Mouse (Mus musculus) C2C12 (cell line): ENCODE measurements around the gene Xrn1. TPM values are rescaled to one million over a fixed set of nuclear protein-coding genes. Genes with fewer than 3 reads are reported as not detected.

Experiments
- H3K27me3 ChIP-seq: one replicate; pipeline ENCODE4 v1.6.1; 2011; ENCODE audit not compliant: control insufficient read depth, insufficient read depth, insufficient read length
- H3K36me3 ChIP-seq: one replicate; pipeline ENCODE4 v1.6.1; 2011; ENCODE audit not compliant: control insufficient read depth, insufficient read depth
- H3K4me3 ChIP-seq: one replicate; pipeline ENCODE4 v1.5.1; 2011; ENCODE audit warnings: mild to moderate bottlenecking, control low read depth; ENCODE audit not compliant: poor library complexity, insufficient read depth, severe bottlenecking
- H3K79me2 ChIP-seq: one replicate; pipeline ENCODE4 v1.6.1; 2011; ENCODE audit not compliant: control insufficient read depth, insufficient read depth
- H3K79me3 ChIP-seq: one replicate; pipeline ENCODE4 v1.6.1; 2011; ENCODE audit warnings: low read depth, control low read depth
- H3ac ChIP-seq: one replicate; pipeline ENCODE3; 2011; ENCODE audit warnings: low read depth; ENCODE audit not compliant: control insufficient read depth, insufficient read length
- CEBPB ChIP-seq: IDR thresholded peaks from one replicate; pipeline ENCODE4 v1.6.1; 2011; ENCODE audit warnings: low read depth, mild to moderate bottlenecking, control low read depth, moderate library complexity
- CTCF ChIP-seq: IDR thresholded peaks from one replicate; pipeline ENCODE4 v1.5.1; 2011; ENCODE audit not compliant: control insufficient read depth, insufficient read depth, insufficient read length
- FOSL1 ChIP-seq: IDR thresholded peaks from one replicate; pipeline ENCODE4 v1.8.0; 2011; ENCODE audit warnings: mild to moderate bottlenecking, low read length; ENCODE audit not compliant: poor library complexity, insufficient read depth, severe bottlenecking
- MAX ChIP-seq: IDR thresholded peaks from one replicate; pipeline ENCODE4 v1.6.1; 2011; ENCODE audit warnings: mild to moderate bottlenecking, control low read depth
- MYOD1 ChIP-seq: IDR thresholded peaks from one replicate; pipeline ENCODE4 v1.6.1; 2011; ENCODE audit warnings: low read depth; ENCODE audit not compliant: control insufficient read depth, insufficient read length
- MYOG ChIP-seq: IDR thresholded peaks from one replicate; pipeline ENCODE4 v1.6.1; 2011; ENCODE audit not compliant: control insufficient read depth, insufficient read length; ENCODE audit errors: extremely low read depth
- USF1 ChIP-seq: IDR thresholded peaks from one replicate; pipeline ENCODE4 v1.6.1; 2011; ENCODE audit warnings: low read depth, mild to moderate bottlenecking, control low read depth, moderate library complexity
- polyA plus RNA-seq: library from polyadenylated mRNA; unstranded; fragments of >200 nt; fragmentation: generic; extraction: Trizol; gene quantifications from one replicate; pipeline ENCODE4 v1.2.1, GENCODE M21; 2012; ENCODE audit warnings: missing spikeins

Xrn1 gene
- polyA plus RNA-seq, 1 experiment: 3.1 TPM

DNA sequence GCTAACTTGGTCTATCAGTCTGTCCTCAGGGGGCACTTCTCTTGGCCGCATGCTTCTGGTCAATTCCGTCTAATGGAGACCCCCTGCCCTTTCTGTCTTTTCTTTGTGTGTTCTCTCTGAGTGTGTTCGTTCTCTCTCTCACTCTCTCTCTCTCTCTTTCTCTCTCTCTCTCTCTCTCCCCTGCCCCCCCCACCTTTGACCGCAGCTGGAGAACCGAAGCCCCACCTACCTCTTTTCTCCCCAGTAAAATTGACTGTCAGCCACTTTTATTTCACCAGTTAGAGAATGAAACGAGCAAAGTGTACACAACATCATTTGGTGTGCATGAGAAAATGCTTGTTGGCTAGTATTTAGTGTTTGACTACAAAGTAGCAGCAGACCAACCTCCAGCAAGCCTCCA is 4.7 kb downstream of the Xrn1 start:
- TF ChIP-seq CEBPB (no peak), USF1 (no peak), FOSL1 (no peak), CTCF (no peak), MYOG (no peak)
- Histone ChIP-seq H3ac (no peak overlapping the region), H3K79me3 (peaks cover 24% of the 10 kb centered on the region), H3K36me3 (peaks cover 5% of the 10 kb centered on the region), H3K79me2 (peaks cover 62% of the 10 kb centered on the region), H3K27me3 (no peaks in the 10 kb centered on the region), H3K4me3 (no peak overlapping the region)

DNA sequence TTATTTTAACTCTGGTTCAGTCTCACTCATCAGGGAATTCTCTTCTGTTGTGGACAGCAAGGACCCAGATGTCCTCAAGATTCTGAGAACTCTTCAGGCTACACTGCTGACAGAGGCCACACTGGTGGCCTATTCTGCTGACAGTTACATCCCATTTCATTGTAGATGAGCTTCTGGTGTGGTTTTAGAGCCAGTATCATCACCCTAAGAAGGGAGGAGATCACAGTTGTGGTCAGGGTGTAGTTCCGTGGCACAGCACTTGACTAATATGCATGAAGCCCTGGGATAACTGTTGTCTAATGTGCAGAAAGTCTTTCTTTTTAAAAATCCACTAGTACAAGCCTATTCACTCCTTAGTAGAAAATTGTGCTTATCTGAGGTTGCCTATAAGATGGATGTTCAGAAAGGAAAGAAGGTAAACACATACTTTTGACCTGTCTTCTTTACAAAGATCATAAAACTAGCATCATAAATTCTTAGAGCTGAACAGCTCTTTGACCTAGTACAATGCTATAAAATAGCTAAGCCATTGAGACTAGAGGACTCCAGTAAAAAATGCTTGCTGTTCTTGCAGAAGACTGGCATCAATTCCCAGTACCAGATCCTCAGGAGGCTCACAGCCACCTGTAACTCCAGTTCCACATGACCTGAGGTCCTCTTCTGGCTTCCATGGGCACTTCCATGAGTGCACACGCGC is 5.3 kb downstream of the Xrn1 start:
- peaks cover 7% of the 10 kb centered on the region for H3K36me3 ChIP-seq
- no peak overlapping the region for H3K4me3 ChIP-seq
- H3K27me3 ChIP-seq: no peaks in the 10 kb centered on the region
- H3ac ChIP-seq: no peak overlapping the region
- H3K79me2 ChIP-seq: peaks cover 58% of the 10 kb centered on the region
- H3K79me3 ChIP-seq: peaks cover 24% of the 10 kb centered on the region
- TF ChIP-seq MYOG (no peak), FOSL1 (no peak), CTCF (no peak), USF1 (no peak), CEBPB (no peak), MAX (no peak), MYOD1 (no peak)

- H3K79me3 ChIP-seq: peaks cover 17% of the 10 kb centered on the region
- H3K4me3 ChIP-seq: no peak overlapping the region
- H3K36me3 ChIP-seq: peaks cover 7% of the 10 kb centered on the region
- H3ac ChIP-seq: no peak overlapping the region
- H3K27me3 ChIP-seq: no peaks in the 10 kb centered on the region
- TF ChIP-seq MAX (no peak), MYOG (no peak), FOSL1 (no peak), CTCF (no peak), MYOD1 (no peak), CEBPB (no peak), USF1 (no peak)
- H3K79me2 ChIP-seq: peaks cover 46% of the 10 kb centered on the region
These were observed 6.5 kb downstream of the Xrn1 start for GRCm38 (mm10) chr9:95961058-95961457.

GRCm38 (mm10) chr9:95964037-95964436 is 9.5 kb downstream of the Xrn1 start:
- H3K79me3 ChIP-seq: peaks cover 3% of the 10 kb centered on the region
- TF ChIP-seq MYOG: no peak
- no peak for TF ChIP-seq CEBPB
- no peak for TF ChIP-seq MYOD1
- TF ChIP-seq USF1: no peak

GRCm38 (mm10) chr9:95978279-95978678 is 23.7 kb downstream of the Xrn1 start:
- Histone ChIP-seq H3K79me3 (no peaks in the 10 kb centered on the region), H3K79me2 (no peaks in the 10 kb centered on the region), H3K36me3 (peaks cover 63% of the 10 kb centered on the region), H3ac (no peak overlapping the region), H3K27me3 (no peaks in the 10 kb centered on the region), H3K4me3 (no peak overlapping the region)
- no peak for TF ChIP-seq MAX
- TF ChIP-seq USF1: no peak
- TF ChIP-seq FOSL1: no peak
- no peak for TF ChIP-seq MYOD1
- no peak for TF ChIP-seq MYOG
- TF ChIP-seq CTCF: no peak
- no peak for TF ChIP-seq CEBPB

More at GRCm38 (mm10) chr9:95964037-95964436, 9.5 kb downstream of the Xrn1 start:
- Histone ChIP-seq H3K36me3 (peaks cover 18% of the 10 kb centered on the region), H3K27me3 (no peaks in the 10 kb centered on the region), H3ac (no peak overlapping the region), H3K79me2 (peaks cover 22% of the 10 kb centered on the region), H3K4me3 (no peak overlapping the region)

DNA sequence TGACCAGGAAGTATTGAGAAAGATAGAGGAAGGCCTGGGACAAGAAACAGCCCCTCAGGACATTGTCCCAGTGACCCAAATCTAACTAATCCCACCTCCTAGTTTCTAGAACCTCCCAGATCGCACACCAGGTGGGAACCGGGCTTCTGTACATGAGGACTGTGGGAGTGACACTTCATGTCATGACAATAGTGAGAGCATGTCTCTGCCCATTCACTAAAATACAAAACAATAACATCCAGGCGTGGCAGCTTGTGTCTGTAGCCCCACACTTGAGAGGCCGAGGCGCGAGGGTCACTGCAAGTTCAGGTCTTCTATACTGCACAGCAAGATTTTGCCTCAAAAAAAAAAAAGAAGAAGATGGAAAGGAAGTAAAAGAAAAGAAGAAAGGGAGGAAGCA is 25.3 kb downstream of the Xrn1 start:
- TF ChIP-seq FOSL1 (no peak), MYOD1 (no peak), USF1 (no peak), MAX (no peak), CEBPB (no peak), MYOG (no peak), CTCF (no peak)
- H3K4me3 ChIP-seq: no peak overlapping the region
- peaks cover 51% of the 10 kb centered on the region for H3K36me3 ChIP-seq
- H3K79me3 ChIP-seq: no peaks in the 10 kb centered on the region
- no peak overlapping the region for H3ac ChIP-seq
- no peaks in the 10 kb centered on the region for H3K79me2 ChIP-seq
- H3K27me3 ChIP-seq: no peaks in the 10 kb centered on the region
